Mouse (Mus musculus) G1E (cell line): ENCODE measurements around the gene R3hcc1l.

Experiments
- CTCF ChIP-seq: IDR thresholded peaks from 2 replicates; pipeline ENCODE4 v1.5.1; 2012; ENCODE audit warnings: low read depth, low read length, inconsistent platforms, mixed read lengths
- POLR2AphosphoS5 ChIP-seq: IDR thresholded peaks from 2 replicates; pipeline ENCODE4 v1.6.1; 2012; ENCODE audit warnings: low read depth, low read length, inconsistent platforms; ENCODE audit not compliant: insufficient replicate concordance

DNA sequence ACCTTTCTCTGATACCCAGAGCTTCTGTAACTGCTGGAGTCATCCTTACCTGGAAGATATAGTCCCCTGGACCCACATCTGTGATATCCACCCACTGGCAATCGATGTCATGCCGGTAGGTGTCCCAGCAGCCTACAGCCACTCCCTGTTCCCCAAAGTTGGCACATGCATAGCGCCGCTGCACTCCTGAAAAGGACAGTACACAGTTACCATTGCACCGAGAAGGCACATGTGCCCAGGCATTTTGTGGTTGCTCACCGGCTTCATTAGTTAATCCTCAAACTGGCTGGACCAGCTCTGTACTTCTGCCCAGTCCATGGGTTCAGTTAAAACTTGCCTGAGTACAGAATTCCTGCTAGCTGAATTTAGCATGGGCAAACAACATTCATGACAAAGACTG, 79.3 kb downstream of the R3hcc1l start:
- TF ChIP-seq POLR2AphosphoS5 (no peak), CTCF (no peak)
